Mouse (Mus musculus) stomach, postnatal 0 days (tissue): ENCODE measurements around the gene Trim26.
"Not testable (repeated sequence)": the region's sequence is repeated elsewhere in the genome, so short reads cannot be mapped to it uniquely, and the experiment has no call there.

Experiments
- CTCF ChIP-seq: IDR thresholded peaks from 2 replicates; pipeline ENCODE4 v1.5.1; 2016; ENCODE audit warnings: antibody characterized with exemption, low read depth, mild to moderate bottlenecking, moderate library complexity
- EP300 ChIP-seq: optimal IDR thresholded peaks from 2 replicates; pipeline ENCODE3; 2016; ENCODE audit warnings: antibody characterized with exemption

DNA sequence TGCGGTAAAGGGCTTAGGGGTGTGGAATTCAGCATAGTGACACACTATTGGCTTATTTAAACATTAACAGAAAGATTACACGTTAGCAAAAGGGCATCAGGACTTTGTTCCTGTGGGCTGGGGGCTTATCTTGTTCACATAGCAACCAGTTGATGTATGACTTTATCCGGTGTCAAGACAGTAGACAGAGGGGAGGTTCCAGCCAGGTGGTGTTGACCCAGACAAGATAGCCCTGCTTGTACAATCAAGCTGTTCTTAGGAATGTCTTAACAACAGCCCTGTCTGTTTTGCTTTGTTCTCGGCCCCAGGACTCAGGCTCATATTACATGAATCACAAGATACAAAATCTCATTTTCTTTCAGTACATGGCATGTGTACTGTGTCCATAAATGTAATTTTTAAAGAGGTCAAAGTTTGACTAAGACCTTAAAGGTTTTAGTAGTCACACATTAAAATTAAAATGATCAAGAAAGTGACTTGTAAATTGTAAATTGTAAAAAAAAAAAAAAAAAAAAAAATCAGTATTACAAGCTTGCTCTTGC, 36.9 kb upstream of the Trim26 start:
- TF ChIP-seq CTCF, EP300: not testable (repeated sequence)
